Mouse (Mus musculus) right cerebral cortex, postnatal 10 days (tissue): ENCODE data around the gene Zdhhc7.

Source experiments
- DNase-seq, 2 experiments: peaks; one replicate each; pipeline ENCODE4 v3.0.0; 2021; ENCODE audit warnings: low spot score in 2 of 2

Gene Zdhhc7

DNA sequence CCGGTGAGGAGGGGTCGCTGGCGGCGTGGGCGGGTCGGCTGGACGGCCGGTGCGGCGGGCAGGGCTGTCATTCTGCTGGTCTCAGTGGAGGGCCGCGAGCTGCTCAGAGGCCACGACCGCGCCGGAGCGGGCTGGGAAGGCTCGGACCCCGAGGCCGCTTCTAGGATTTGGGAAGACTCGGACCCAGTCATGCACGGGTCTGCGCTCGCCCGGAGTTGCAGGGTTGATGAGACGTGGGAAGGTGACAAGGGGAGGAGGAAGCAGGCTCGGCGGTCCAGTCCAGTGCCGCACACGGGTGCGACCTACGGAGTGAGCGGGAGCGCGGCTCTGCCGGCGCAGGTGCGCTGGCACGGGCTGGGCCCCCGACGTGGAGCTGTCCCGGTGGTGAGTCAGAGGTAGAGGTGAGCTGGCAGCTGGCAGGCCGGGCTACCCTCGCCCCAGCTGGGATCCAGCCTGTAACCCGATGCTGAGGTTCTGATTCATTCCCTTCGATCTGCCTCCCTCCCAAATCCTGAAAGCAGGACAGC is 13.1 kb upstream of the Zdhhc7 start:
- DNase-seq, result no peak

DNA sequence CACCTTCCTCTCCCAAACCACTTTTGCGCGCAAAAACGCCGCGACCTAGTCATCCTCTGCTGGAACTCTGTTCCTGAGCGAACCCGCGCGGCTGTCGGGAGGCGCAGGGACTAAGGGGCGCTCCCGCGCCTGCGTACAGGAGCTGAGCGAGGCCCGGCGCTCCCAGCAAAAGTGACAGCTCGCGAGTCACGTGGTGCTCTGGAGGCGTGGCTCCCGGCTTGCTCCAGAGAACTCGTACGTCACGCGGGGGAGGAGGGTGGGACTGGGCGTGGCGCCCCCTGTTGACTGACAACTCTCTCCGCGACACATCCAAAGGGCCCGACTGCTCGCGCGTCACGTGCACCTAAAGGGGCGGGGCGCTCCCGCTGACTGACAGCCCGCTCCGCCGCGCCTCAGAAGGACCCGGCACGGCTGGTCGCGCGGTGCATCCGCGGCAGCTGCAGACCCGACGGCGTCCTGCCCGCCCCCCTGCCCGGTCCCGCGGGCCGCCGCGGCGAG is 12.5 kb upstream of the Zdhhc7 start, which contains the start of gene 6430548M08Rik:
Gene 6430548M08Rik, plus strand, starts transcription at position 395 of the 498 bp plus-strand sequence.
- DNase-seq, result peak; percentile 100

DNA sequence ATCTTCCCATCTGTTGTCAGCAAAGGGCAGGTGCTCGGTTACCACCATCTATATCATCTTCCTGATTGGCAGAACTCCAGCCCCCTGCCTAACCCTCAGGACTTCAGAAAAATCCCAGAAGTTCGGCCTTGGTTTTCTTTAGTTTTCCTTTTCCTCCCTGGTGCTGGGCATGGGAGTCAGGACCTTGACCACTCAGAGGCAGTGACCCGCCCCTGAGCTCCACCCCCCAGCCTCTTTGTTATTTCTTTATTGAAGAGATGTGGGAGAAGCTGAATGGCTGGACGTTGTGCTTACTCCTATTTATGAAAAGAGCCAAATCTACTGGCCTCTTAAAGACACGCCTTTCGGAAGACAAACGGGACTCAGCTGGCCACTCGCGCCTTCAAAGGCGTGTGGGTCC is 12.0 kb upstream of the Zdhhc7 start:
- DNase-seq, result no peak

DNA sequence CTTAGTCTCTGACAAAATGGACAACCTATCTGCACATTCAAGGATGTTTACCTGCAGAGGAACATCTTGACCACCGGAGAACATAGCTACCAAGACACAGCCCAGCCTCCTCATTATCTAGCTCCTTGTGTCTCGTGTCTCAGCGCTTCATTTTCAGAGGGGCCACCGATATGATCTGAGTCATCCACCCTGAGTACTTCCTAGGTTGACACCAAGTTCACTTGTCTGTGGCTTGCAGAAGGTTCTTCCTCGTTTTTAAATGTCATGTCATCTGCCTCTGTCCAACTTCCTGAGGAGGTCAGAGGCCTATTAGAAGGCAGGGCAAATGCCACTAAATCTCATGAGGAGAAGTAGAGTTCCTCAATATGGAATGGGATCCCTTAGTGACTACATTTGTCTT is 11.3 kb upstream of the Zdhhc7 start:
- DNase-seq, result no peak

DNA sequence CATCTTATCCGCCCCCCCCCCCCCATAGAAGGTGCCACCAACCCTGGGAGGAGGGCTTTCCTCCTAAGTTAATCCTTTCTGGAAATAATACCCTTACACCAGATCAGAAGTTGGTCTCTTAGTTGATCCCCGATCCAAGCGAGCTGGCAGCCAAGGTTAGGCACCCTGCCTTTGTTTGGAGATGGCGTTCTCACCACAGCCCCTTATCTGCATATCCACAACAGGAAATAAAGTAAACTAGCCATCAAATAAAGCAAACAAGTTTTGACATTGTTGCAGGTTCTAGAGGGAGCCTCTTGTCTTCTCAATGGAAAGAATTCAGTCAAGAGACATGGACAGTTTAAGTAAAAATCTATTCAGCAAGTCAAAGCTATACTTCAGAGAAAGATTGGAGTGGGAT is 10.1 kb upstream of the Zdhhc7 start:
- DNase-seq, result no peak

DNA sequence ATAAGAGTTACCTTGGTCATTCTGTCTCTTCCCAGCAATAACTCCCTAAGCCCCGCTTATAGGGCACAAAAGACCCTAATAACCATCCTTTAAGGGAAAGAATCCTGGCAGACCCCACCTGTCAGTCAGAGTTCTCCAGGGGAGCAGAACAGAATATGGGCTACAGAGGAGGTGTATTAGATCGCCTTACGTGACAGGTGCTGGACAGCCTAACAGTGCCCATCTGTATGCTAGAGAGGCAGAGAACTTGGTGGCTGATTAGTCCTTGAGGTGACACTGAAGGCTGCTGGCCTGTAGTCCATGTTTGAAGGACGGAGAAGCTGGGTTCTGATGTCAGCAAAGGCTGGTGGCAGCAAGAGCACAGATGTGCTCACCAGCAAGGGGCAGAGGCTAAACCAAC is 9.7 kb upstream of the Zdhhc7 start:
- no peak for DNase-seq

DNA sequence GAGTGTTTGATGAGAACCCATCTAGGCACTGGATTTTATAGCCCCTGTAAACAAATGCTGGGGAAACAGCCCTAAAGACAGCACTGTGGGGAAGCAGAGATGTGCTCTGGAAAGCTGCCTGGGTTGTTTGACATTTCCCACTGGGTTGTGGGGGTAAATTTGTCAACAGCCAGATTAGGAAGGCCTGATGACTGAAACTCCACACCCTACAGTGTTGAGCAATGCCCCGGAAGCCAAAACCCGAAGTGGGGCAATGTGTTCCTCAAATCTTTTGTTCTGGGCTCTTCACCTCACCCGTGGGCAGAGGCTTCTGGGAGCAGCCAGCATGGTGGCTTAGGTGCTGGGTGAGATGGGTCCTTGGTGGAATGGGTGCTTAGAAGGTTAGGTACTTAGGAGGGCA is 7.9 kb upstream of the Zdhhc7 start:
- no peak for DNase-seq

DNA sequence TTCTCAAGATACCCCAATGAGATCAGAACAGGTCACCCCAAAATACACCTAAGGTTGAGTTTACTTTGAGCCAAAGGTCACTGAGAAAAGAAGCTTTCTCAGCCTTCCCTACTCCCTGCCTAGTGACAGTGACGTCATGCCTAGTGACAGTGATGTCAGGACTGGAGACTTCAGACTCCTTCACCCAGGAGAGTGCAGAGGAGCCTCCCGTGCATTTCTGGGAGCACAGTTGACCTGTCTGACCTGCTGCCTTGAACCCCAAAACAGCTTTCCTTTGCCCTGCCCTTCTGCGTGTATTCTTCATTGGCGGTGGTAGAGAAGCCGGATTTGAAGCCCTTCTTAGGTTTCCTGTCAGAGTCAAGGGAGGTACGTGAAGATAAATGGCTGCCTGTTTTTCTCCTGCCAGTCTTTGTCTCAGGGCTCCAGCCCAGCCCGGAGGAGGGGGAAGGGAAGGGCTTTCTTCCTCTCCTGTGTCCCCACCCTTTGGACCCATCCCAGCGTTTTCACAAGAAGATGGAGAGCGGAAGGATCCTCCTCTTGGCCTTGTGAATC is 3.5 kb upstream of the Zdhhc7 start:
- no peak for DNase-seq

DNA sequence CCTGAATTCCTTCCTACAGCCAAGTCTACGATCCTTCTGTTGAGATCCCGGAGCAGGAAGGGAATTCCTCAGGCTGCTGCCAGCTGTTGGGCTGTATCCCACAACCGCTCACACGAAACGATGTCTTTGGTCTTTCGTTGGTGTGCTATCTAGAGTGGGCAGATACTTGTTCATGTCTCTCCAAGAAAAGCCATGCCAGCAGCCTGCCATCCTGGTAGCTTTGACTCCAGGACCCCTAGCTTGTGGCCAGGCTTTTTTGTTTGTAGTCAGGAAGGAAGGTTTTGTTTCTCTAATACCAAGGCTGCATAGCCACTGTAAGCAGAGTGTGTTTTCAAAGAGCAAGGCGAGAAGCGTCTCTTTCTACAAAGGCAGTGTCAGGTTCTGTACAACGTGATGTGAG is 2.6 kb upstream of the Zdhhc7 start:
- DNase-seq, result no peak

DNA sequence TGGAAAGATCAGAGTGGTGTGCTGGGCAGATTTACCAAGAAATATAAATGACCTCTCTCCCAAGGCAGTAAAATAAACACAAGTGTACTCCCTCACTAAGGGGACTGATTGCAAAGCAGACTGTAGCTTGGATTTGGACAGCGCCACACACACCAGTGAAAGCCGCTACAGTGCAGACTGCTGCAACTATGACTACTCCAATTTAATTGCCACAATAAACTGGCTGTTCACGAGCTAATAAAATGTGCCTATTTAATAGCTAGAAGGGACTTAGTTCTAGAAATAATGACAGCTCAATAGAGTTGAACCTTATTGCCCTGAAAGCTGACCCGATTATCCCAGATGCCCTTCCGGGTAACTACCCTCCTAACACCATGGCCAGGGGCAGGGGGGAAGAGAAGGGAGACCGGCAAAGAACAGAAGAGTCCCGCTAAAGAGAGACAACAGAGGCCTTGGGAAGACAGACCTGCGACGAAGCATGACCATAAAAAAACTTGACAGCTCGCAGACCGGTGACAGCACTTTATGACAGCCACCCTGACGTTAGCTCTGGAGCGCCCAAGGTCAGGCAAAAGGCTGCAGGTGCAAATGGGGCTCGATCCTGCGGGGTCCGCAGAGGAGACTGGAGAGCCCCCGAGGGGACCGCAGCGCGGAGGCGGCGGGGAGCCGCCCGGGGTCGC is 754 bp downstream of the Zdhhc7 start:
- no peak for DNase-seq

DNA sequence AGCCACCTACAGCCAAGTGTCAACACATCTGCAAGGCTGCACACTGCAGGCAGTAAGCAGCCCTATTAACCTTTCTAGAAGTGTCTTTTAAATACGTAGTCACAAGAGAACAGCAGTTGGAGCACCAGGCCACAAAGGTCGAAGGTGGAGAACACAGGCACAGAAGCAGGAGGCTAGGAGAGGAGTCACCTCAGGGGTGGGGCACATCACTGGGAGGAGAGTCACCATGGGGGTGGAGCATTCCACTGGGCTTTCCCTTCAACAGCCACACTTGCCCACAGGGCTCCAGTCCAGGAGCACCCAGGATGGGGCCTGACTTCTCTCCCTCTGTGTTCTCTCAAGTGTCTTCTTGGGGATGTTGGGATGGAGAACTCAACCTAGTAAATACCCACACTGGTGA is 4.8 kb downstream of the Zdhhc7 start:
- no peak for DNase-seq

DNA sequence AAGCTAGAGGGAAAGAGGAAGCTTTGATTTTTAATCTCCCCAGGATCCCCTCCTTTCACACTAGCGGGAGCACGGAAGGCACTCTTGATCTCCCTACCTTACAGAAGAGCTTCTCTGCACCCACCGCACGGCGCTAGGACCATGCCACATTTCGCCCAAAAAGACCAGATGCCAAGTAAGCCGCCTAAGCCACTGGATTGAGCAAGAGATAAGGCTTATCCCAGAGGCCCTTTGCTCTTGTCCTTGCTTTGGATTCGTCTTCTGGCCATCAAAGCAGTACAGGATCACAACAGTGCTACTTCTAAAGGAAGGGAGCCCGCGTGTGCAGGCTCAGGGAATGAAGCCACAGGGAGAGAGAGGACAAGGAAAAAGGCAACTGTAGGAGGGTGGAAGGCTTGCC is 6.5 kb downstream of the Zdhhc7 start:
- no peak for DNase-seq

DNA sequence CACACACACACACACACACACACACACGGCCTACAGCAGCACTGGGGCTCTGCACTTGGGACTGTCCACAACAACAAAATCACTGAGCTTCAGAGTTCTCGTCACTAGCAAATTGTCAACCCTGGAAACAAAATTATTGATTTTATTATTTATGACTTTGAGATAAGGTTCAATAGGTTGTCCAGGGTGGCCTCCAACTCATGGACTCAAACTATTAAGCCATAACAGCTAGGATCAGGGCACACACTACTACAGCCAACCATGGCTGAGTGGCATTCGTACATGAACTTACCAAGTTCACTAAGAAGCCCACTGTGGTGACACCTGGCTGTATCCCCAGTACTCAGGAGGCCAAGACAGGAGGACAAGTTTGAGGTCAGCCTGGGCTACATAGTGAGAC is 8.2 kb downstream of the Zdhhc7 start:
- no peak for DNase-seq

DNA sequence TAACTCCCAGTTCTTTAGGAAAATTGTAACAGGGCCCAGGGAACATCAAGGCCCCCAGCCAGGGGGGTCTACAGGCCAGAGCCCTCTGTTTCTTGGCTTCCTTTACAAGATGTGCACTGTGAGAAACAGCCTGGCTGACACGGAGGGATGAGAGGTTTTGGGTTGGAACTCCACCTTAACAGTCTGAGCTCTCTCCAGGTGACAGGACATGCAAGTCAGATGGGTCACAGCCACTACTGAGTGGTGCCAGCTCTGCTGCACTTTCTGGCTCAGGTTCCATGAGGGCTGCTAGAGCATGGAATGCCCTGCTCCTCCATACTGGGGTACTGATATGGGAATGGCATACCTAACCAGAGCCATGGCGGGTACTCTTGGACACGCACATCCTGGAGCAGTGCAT is 10.2 kb downstream of the Zdhhc7 start:
- DNase-seq, result no peak

DNA sequence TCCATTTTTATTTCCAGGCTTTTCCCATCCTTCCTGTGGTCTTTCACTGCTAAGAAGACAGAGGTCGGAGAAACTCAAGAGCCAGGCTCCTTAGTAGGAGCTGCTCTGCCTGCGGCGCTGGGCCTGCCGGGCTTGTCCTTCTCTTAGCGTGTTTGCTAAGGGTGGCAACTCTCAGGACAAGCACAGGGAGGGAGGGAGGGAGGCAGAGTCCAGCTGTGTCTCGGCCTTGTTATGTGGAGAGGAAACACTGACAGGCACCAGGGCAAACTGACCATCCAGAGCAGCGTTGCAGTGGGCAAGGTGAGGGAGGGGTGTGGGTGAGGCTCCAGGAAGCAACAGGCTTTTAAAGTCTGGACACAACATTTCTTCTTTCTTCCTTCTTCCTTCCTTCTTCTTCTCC is 11.8 kb downstream of the Zdhhc7 start:
- no peak for DNase-seq

DNA sequence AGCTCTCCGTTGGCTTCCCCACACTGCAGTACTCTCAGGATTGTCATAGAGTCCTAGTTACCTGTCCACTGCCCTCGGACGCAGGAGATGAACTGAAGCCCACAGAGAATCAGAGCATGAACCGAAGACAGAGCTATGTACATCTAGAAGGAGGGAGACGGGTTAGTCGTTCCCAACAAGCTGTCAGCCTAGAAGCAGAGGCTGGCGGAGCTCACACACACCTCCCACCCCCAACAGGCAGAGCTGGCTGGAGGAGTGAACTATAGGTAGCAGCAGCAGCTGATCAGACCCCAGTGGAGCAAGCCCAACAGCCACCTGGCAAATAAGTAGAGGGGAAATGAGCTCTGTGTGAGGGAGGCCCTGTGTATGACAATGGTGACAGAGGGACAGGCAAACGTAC is 16.5 kb downstream of the Zdhhc7 start:
- DNase-seq, result no peak

DNA sequence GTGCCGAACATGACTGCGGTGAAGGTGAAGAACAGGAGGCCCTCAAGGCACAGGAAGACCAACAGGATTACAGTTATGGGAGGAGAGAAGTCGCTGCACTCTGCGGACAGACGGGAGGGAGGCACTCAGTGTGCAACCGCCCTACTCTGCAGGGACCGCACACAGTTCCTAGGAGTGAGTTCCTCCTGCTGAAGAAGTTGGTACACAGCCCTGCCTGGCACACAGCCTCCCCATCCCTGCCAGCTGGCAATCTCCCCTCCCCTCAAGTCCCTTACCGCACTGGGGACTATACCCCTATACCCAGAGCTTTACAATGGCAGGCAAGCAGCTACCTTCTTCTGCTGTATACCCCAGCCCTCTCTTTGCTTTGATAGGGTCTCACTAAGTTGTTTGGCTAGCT is 18.0 kb downstream of the Zdhhc7 start:
- DNase-seq, result peak in 1 of 2 experiments; percentile 69

DNA sequence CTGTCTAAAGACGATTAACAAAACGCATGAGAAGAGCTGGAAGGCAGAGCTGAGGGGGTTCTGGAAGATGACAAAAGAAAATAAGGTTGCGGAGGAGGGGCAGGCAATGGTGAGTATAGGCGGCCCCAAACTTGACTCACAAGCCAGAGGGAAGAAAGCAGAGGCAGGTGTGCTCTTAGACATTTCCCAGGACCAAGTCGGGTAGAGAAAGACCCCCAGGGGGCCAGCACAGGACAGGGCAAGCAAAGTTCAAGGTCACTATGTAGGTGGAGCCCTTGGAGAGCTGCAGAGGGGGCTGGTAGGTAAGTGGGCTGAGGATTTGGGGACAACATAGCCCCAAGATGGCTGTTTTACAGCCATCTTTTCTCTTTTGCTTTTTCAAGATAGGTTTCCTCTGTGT is 21.9 kb downstream of the Zdhhc7 start:
- DNase-seq, result no peak

DNA sequence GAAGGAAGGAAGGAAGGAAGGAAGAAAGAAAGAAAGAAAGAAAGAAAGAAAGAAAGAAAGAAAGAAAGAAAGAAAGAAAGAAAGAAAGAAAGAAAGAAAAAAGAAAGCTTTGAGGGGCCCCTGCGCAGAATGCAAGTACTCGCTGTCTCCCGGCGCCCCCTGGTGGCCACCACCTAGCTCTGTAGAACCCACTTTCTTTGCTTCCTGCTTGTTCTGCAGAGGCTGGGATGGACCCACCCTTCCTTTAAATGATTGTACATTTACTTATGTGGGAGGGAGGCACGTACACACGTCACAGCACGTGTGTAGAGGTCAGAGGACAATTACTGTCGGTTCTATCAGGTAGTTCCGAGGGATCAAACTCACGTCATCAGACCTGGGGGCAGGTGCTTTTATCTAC is 23.2 kb downstream of the Zdhhc7 start:
- DNase-seq, result peak; percentile 77 to 89

DNA sequence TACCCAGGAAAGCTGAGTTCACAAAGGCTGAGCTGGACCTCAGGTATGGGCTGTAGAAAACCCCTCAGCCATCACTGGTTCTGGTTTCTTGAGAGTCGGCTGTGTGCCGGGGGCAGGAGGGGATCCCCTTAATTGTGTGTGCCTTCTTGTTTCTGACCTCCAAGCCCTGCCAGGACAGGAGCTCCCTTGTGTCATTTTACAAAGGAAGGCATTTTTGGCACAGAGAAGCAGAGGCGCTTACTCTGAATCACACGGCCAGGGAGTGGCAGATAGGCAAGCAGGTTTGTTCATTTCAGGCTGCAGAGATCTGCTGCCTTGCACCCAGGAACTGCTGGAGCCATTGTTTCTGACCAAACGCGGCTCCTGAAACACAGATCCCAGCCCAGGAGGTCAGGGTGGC is 25.9 kb downstream of the Zdhhc7 start:
- no peak for DNase-seq

DNA sequence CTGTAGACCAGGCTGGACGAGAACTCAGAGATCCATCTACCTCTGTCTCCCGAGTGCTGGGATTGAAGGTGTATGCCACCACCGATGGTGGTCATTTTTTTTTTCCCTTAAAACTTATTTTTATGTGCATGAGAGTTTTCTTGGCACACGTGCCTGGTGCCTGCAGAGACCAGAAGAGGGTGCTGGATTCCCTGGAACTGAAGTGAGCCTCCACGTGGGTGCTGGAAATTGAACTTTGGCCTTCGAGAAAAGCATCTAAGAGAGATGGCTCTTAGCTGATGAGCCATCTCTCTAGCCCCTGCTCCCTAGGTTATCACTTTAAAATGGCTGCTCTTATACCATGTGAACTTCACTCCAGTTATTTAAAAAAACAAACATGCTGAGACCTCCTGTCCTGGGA is 26.8 kb downstream of the Zdhhc7 start:
- no peak for DNase-seq

DNA sequence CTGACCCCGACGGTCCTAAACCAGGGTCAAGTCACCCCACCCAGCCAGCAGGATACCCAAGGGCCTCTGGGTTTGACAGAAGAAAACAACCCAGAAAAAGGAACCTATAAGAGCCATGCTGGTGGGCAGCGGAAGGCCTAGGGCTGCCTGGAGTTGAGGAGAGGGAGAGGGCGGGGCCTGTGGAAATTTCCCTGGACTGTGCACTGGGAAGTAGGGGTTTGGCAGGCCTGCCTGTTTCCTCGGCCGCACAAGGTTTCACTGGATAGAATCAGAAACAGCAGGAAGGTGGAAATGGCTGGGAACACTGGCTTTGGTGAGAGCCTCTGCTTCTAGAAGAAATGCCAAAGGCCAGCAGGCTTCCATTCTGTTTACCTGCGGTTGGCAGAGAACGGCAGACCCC is 28.5 kb downstream of the Zdhhc7 start:
- no peak for DNase-seq

DNA sequence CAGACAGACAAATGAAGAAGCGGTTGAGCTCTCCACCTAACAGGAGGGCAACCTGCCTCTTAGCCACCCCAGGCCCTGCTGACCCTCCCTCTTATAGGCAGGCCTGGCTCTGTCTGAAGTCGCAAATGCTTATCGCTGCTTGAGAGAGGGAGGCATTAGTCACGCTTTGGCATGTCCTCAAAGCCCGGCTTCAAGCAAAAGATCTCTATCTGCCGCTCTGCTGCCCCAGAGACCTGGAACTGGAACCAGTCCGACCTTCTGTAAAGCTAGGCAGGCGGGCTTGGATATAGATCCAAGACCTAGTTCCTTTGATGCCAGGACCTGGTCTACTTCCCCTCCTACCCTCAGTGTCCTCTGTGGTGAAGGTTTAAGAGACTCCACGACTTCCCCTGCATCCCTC is 29.0 kb downstream of the Zdhhc7 start:
- DNase-seq, result no peak

DNA sequence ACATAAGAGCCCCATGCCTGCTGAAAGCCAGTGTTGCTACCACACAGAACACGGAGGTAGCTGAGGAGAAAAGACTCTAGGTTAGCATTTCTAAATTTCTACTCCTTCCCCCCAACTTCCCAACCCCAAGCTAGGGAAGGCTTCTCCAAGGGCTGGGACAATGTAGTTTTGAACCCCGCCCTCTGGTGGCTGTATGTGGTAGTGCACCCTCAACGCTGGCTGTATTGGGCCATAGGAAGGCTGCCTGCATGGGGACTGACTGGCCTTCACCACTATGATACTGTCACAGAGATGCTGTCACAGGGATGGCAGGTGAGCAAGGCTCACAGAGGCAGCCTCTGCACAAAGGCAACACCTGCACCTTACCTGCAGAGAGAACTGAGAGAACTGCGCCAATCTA is 29.6 kb downstream of the Zdhhc7 start:
- DNase-seq, result peak; percentile 78 to 87
